Mouse (Mus musculus) embryonic fibroblast, embryonic 13.5 days (primary cell): ENCODE measurements around the gene Sycp1. TPM values are rescaled to one million over a fixed set of nuclear protein-coding genes. Genes with fewer than 3 reads are reported as not detected.

Experiments used
- H3K27ac ChIP-seq: 2 replicates; pipeline ENCODE4 v1.5.1; 2012; ENCODE audit warnings: low read length, control low read depth, inconsistent platforms; ENCODE audit not compliant: insufficient read depth
- H3K4me1 ChIP-seq: 2 replicates; pipeline ENCODE4 v1.6.1; 2011; ENCODE audit warnings: low read length; ENCODE audit not compliant: control insufficient read depth, insufficient read depth
- H3K4me3 ChIP-seq: 2 replicates; pipeline ENCODE4 v1.5.1; 2011; ENCODE audit warnings: mild to moderate bottlenecking, control low read depth, low read length; ENCODE audit not compliant: insufficient read depth
- CTCF ChIP-seq: IDR thresholded peaks from 2 replicates; pipeline ENCODE4 v1.5.1; 2011; ENCODE audit warnings: mild to moderate bottlenecking, control low read depth, low read length, moderate library complexity, borderline replicate concordance; ENCODE audit not compliant: insufficient read depth
- POLR2A ChIP-seq: IDR thresholded peaks from 2 replicates; pipeline ENCODE4 v1.6.1; 2011; ENCODE audit warnings: low read depth, mild to moderate bottlenecking, control low read depth, low read length, moderate library complexity
- polyA plus RNA-seq: library from polyadenylated mRNA; stranded (reverse); fragments of >200 nt; gene quantifications from 2 replicates; pipeline ENCODE4 v1.2.4, GENCODE M21; 2011; ENCODE audit warnings: low read depth; ENCODE audit not compliant: missing spikeins, insufficient read length

Gene Sycp1
- polyA plus RNA-seq, 1 experiment: not detected

DNA sequence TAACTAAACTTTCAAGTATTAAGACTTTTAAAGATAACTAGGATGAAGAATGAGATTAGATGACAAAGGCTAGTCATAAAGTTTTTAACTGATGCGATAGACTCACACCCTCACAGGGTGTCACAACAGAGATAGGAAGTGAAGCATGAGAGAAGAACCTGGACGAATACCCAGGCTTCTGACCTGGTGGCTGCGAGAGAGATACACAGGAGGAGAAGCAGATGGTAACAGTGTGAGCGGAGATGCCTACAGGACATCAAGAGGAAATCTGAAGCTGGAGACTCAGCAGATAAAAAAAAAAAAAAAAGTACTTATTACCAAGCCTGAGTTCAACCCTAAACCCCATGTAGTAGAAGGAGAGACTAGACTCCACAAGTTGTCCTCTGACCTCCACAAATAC is 162.9 kb downstream of the Sycp1 start:
- Histone ChIP-seq H3K4me1 (no peaks in the 10 kb centered on the region), H3K4me3 (no peak overlapping the region), H3K27ac (no peak overlapping the region)
- TF ChIP-seq POLR2A: no peak
- no peak for TF ChIP-seq CTCF

Other genes with a start within 250 kb of the Sycp1 start
- 17.3 and 25.0 TPM in 2 replicates for gene Tspan2, start 201.6 kb downstream of the Sycp1 start, polyA plus RNA-seq
- gene Tshb, start 153.4 kb downstream of the Sycp1 start, polyA plus RNA-seq: not detected in 2 replicates
- gene Nr1h5, start 28.0 kb upstream of the Sycp1 start, polyA plus RNA-seq: not detected in 2 replicates
- gene Sike1, start 59.6 kb upstream of the Sycp1 start, polyA plus RNA-seq: 65.7 and 76.1 TPM in 2 replicates
- gene Csde1, start 84.3 kb upstream of the Sycp1 start, polyA plus RNA-seq: 496 and 517 TPM in 2 replicates
- 92.3 and 105 TPM in 2 replicates for gene Nras, start 122.2 kb upstream of the Sycp1 start, polyA plus RNA-seq
- gene Ampd1, start 137.9 kb upstream of the Sycp1 start, polyA plus RNA-seq: not detected in 2 replicates
- 4.8 and 5.3 TPM in 2 replicates for gene Dennd2c, start 166.5 kb upstream of the Sycp1 start, polyA plus RNA-seq
- gene Bcas2, start 235.6 kb upstream of the Sycp1 start, polyA plus RNA-seq: 91.1 and 111 TPM in 2 replicates